Mouse (Mus musculus): ENCODE results near the gene Supt4a.
A peak's percentile ranks its signal among the peaks of the same experiment; 100 is the strongest.

Gene Supt4a

DNA sequence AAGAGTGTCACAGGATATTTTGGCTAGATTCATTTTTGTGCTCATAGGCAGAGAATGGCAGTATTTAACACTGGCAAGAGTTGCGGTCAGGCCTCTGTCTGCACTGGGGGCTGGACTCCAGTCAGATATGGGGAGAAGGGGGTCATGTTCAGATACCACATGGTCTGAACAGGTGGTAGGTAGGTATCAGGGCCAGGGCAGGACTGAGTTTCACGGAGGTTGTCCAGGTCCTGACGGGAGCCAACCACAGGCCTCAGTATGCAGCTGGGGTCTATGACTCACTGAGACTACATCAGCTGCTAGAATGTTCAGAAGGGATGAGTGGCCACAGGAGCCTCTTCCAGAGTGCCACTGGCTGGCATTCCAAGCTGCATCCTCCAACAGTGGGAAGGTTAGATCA, 35.0 kb downstream of the Supt4a start:
- DNase-seq, result no peak

DNA sequence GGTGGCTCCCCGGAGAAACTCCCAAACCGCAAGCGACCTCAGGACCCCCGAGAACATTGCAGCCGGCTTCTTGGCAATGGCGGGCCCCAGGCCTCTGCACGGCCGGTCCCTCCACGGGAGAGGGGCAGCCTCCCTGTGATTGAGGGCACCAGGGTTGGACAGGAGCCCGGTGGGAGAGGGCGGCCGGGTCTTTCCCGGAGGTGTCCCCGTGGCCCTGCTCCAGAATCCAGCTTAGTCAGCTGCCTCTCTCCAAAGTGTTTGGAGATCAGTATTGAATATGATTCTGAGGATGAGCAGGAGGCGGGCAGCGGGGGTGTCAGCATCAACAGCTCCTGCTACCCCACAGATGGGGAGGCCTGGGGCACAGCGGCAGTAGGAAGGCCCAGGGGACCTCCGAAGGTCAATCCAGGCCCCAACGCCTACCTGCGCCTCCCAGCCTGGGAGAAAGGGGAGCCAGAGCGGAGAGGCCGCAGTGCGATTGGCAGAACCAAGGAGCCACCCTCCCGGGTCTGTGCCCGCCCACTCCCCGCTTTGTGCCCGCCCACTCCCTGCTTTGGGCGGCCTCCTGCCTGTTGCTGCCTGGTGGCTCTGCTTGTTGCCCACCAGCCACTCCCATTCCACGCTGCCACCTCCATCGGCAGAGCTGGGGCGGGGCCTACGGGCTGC, 40.9 kb downstream of the Supt4a start:
- DNase-seq, result peak; percentile 86

DNA sequence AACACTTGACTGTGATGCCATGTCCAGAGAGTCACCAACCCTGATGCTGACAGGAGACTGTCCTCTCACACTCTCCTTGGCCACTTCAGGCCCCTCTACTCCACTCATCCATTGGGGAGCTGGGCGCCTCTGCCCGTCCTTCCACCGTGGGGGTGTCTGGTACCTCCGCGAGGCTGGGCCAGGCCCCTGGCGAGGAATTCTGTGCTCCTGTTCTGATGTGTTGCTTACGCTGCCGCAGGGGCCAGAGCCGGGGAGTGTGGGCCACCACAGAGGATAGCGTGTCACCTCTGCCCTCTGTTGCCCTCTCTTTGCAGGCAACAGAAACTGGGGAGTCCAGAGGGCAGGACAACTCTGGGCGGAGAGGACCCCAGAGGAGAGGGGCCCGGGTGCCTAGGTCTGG, 41.6 kb downstream of the Supt4a start:
- DNase-seq, result no peak

DNA sequence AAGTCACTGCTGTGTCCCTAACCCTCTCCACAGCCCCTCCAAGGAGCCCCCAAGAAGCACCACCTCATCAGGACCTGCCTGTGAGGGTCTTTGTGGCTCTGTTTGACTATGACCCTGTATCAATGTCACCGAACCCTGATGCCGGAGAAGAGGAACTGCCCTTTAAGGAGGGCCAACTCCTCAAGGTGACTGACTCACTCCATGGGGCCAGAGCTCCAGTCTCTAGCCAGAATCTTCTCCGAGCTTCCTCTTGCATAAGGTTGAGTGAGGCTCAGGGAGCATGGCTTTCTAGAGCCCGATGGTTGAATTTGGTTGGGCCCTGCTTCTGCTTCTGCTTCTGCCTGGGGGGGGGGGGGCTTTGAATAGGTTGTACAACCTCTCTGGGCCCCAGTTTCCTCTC, 42.0 kb downstream of the Supt4a start:
- no peak for DNase-seq

DNA sequence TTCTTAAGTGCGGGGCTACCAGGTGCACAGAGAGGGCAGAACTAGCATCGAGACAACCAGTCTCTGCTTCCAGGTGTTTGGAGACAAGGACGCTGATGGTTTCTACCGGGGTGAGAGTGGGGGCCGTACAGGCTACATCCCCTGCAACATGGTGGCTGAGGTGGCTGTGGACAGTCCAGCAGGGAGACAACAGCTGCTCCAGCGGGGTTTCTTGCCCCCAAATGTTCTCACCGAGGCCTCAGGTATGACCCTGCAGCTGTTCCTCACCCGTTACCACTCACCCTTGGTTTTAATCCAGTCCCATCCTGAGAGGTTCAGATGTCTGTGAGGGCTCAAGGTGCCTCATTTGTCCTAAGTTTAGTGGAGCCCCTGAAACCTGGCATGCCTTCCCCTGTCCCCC, 42.8 kb downstream of the Supt4a start:
- no peak for DNase-seq

DNA sequence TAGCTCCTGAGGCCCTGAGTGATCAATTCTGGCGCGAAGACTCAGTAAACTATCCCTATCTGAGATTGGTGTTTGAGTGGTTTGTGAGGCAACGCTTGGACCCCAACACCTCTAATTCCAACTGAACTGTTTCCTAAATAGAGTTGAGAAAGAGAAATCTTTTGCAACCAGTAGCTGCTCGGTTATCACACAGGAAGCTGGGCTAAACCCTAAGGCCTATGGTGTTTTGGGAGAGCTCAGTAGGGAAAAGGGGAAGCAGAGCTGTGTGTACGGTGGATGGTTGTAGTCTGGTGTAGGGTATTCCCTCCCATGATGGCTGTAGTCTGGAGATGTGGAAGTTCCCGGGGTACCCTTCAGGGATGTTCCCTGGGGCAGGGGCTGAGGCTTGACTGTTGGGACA, 52.7 kb downstream of the Supt4a start:
- no peak for DNase-seq
